Mouse (Mus musculus): ENCODE data around the gene Spata13.

GRCm38 (mm10) chr14:60736591-60737192, 102.9 kb downstream of the Spata13 start:
- TF ChIP-seq POLR2A (IDR thresholded peaks at IDR 0.05; ENCODE audit: low read depth, low read length) (no peak), CTCF (IDR thresholded peaks at IDR 0.05; ENCODE audit: extremely low read depth, insufficient read length, insufficient replicate concordance, low read depth, low read length) (no peak)
